Mouse (Mus musculus) heart, adult 2 months (tissue): ENCODE results near the gene Maml1. TPM values are rescaled to one million over a fixed set of nuclear protein-coding genes. Genes with fewer than 3 reads are reported as not detected.

Experiments used
- DNase-seq, 2 experiments: peaks; one replicate each; pipeline ENCODE4 v3.0.0; 2021
- H3K27ac ChIP-seq: fragments of 200-600 bp; 2 replicates; pipeline ENCODE4 v1.8.1; 2022
- H3K27me3 ChIP-seq: fragments of 200-500 bp; 2 replicates; pipeline ENCODE4 v1.6.1; 2012; ENCODE audit warnings: mild to moderate bottlenecking, low read length, inconsistent platforms, mixed read lengths; ENCODE audit not compliant: control insufficient read depth, insufficient read depth
- H3K36me3 ChIP-seq: fragments of 200-500 bp; 2 replicates; pipeline ENCODE4 v1.6.1; 2012; ENCODE audit warnings: low read length, inconsistent platforms; ENCODE audit not compliant: control insufficient read depth, insufficient read depth
- H3K4me1 ChIP-seq: fragments of 200-500 bp; 2 replicates; pipeline ENCODE4 v1.6.1; 2011; ENCODE audit warnings: low read length; ENCODE audit not compliant: control insufficient read depth, insufficient read depth
- H3K4me3 ChIP-seq: fragments of 200-600 bp; 2 replicates; pipeline ENCODE4 v1.8.1; 2022
- H3K79me2 ChIP-seq: fragments of 200-500 bp; replicated peaks from 2 replicates; pipeline ENCODE4 v1.6.1; 2012; ENCODE audit warnings: mild to moderate bottlenecking, inconsistent platforms, low read length, moderate library complexity, mixed read lengths; ENCODE audit not compliant: control insufficient read depth, insufficient read depth
- H3K9ac ChIP-seq: fragments of 200-500 bp; 2 replicates; pipeline ENCODE4 v1.6.1; 2012; ENCODE audit warnings: low read depth, mild to moderate bottlenecking, control low read depth, inconsistent platforms, low read length, mixed read lengths
- CTCF ChIP-seq: fragments of 200-600 bp; IDR thresholded peaks from 2 replicates; pipeline ENCODE4 v1.8.1; 2022; ENCODE audit warnings: antibody characterized with exemption, mild to moderate bottlenecking, moderate library complexity
- EP300 ChIP-seq: fragments of 200-500 bp; IDR thresholded peaks from 2 replicates; pipeline ENCODE4 v1.6.1; 2011; ENCODE audit warnings: low read depth, low read length, control low read depth; ENCODE audit not compliant: insufficient read depth
- POLR2A ChIP-seq: fragments of 200-500 bp; IDR thresholded peaks from 2 replicates; pipeline ENCODE4 v1.6.1; 2011; ENCODE audit warnings: mild to moderate bottlenecking, low read depth, low read length, control low read depth; ENCODE audit not compliant: insufficient read depth
- WGBS: fragments of 180-500 bp; shearing (Covaris S2); methylation state at CpG from one replicate; pipeline ENCODE4 v1.1.7; 2018; 5-methylcytosine and 5-hydroxymethylcytosine counted together
- intact Hi-C: fragments of 180-260 bp; cut with DNase I; formaldehyde crosslinking; loops from one replicate; pipeline ENCODE4 v1.15.1; 2025
- polyA plus RNA-seq: library from polyadenylated mRNA; depleted of rRNA; stranded (reverse); fragments of >200 nt; gene quantifications from 2 replicates; pipeline ENCODE4 v1.2.3, GENCODE M21; 2012
- total RNA-seq, 2 experiments: library from RNA; stranded (reverse); gene quantifications; 2 replicates each; pipeline ENCODE4 v1.2.3; 2021

The Maml1 gene
- total and polyA plus RNA-seq, 3 experiments: 6.6 to 10.7 (median 9.7) TPM

- peak overlapping the region; percentile 12; the same call in 1 of the 2 replicates for H3K27ac ChIP-seq
- H3K4me3 ChIP-seq: no peak overlapping the region
These were observed 62.7 kb downstream of the Maml1 start for GRCm38 (mm10) chr11:50229252-50229910.

DNA sequence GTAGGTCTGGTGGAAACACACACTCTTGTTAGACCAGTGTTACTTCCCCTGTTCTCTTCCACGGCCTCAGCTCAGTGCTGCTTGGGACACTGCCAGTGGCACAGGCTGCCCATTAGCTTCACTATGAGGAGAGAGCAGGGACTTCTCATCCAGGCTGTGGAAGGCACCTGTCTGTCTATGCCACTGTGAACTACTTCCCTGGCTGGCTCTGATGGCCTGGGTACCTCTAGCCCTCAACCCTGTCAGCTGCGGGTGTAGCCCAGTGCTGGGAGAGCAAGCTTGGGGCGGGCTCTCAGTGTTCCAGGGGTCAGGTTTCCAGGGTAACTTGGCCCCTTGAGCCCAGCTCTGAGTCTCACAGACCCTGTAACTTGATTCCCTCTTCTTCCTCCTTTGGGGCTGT, 63.3 kb downstream of the Maml1 start:
- DNase-seq: no peak
- no peak for TF ChIP-seq CTCF
- no peak for TF ChIP-seq EP300
- no peak for TF ChIP-seq POLR2A
- Histone ChIP-seq H3K4me3 (no peak overlapping the region), H3K9ac (no peak overlapping the region; the same call in 1 of the 2 replicates), H3K4me1 (peaks cover 29% of the 10 kb centered on the region), H3K36me3 (no peaks in the 10 kb centered on the region), H3K27ac (no peak overlapping the region; the same call in 1 of the 2 replicates), H3K79me2 (no peaks in the 10 kb centered on the region), H3K27me3 (no peaks in the 10 kb centered on the region)
- WGBS: 43% methylated on average over 3 of the region's 3 CpGs
- intact Hi-C loops: loop anchor here (10.0 kb wide), 1 partner anchor 244 kb away; no protein-coding TSS in a partner anchor

More at GRCm38 (mm10) chr11:50229252-50229910, 62.7 kb downstream of the Maml1 start:
- 55% methylated on average over 7 of the region's 7 CpGs for WGBS
- Histone ChIP-seq H3K79me2 (no peaks in the 10 kb centered on the region), H3K9ac (no peak overlapping the region; the same call in 1 of the 2 replicates), H3K36me3 (no peaks in the 10 kb centered on the region), H3K27me3 (no peaks in the 10 kb centered on the region), H3K4me1 (peaks cover 28% of the 10 kb centered on the region)
- intact Hi-C loops: loop anchor here (10.0 kb wide), 1 partner anchor 245 kb away; no protein-coding TSS in a partner anchor
- no peak for DNase-seq
- TF ChIP-seq EP300 (no peak), POLR2A (no peak), CTCF (no peak)

DNA sequence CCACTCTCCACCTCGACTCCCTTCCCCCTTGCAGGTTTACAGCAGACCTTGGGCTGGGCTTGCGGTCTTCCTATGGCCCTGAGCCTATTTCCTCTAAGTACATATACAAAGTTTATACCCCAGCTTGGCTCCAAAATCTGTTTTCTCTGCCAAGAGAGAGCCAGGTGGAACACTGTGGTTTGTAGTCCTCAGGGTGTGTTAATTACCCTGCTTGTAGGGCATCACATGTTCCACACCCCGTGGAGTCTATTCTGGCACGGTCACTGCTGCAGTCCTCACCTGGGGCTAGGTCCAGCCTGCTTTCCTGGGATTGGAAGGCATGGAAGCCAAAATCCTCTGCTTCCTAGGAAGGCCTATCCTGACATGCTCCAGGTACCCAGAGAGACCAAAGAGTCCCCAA, 64.4 kb downstream of the Maml1 start:
- TF ChIP-seq CTCF: no peak
- TF ChIP-seq EP300: no peak
- TF ChIP-seq POLR2A: no peak
- peak overlapping the region; percentile 85; the same call in 1 of the 2 replicates for H3K27ac ChIP-seq
- no peak overlapping the region for H3K4me3 ChIP-seq
- intact Hi-C loops: loop anchor here (2.0 to 10.0 kb wide), 2 partner anchors 53 to 243 kb away; partner anchors contain the start of gene Mrnip
- H3K4me1 ChIP-seq: peaks cover 29% of the 10 kb centered on the region
- no peaks in the 10 kb centered on the region for H3K79me2 ChIP-seq
- H3K36me3 ChIP-seq: no peaks in the 10 kb centered on the region
- no peak overlapping the region for H3K9ac ChIP-seq
- no peak for DNase-seq
- H3K27me3 ChIP-seq: no peaks in the 10 kb centered on the region
- 67% methylated on average over 4 of the region's 4 CpGs for WGBS

DNA sequence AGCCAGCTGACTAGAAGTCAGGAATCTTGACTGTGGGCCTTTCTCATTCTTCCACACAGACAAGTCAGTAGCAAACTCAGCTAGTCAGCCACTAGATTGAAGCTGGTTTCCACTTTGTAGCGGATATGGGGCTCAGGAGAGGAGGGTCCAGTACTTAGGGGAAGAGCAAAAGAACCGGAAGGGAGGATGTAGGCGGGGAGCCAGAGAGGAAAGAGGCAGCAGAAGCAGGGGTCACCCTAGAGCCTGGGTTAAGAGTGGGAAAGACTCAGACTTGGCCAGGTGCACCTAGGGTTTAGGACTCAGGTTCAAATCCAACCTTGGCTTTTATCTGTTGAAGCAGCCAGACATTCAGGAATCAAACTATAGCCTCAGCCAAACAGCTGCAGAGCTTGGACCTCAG, 64.9 kb downstream of the Maml1 start:
- H3K4me3 ChIP-seq: no peak overlapping the region; the same call in 1 of the 2 replicates
- H3K36me3 ChIP-seq: no peaks in the 10 kb centered on the region
- intact Hi-C loops: loop anchor here (2.0 to 10.0 kb wide), 2 partner anchors 52 to 242 kb away; partner anchors contain the start of gene Mrnip
- TF ChIP-seq CTCF (no peak), POLR2A (0 out of 2 replicates have a peak, but pooled peaks have one; percentile 37), EP300 (no peak)
- peaks cover 29% of the 10 kb centered on the region for H3K4me1 ChIP-seq
- H3K79me2 ChIP-seq: no peaks in the 10 kb centered on the region
- H3K27ac ChIP-seq: peak overlapping the region; percentile 85
- DNase-seq: no peak
- H3K9ac ChIP-seq: 0 out of 2 replicates have a peak overlapping the region, but pooled peaks have one; percentile 5
- no peaks in the 10 kb centered on the region for H3K27me3 ChIP-seq
- WGBS: 55% methylated on average over 3 of the region's 3 CpGs

DNA sequence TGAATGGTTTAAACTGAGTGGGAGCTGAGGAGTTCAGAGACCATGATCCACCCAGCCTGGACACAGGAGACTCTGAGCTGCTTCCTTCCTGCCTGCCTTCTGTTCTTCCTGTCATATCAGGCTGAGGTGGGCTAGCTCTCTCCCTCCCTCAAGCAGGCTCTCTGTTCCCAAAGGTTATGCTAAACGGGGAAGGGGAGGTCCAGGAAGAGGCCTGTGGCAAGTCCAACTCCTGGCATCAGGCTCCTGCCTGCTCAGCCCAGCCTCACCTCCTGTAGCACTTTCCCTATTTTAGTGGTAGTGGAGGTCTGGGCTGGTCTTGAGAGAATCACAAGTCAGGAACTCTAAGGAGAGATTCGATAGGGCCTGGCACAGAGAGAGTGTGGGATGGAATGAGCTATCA, 65.7 kb downstream of the Maml1 start:
- H3K36me3 ChIP-seq: no peaks in the 10 kb centered on the region
- no peaks in the 10 kb centered on the region for H3K27me3 ChIP-seq
- H3K4me1 ChIP-seq: peaks cover 29% of the 10 kb centered on the region
- peak overlapping the region; percentile 91 for H3K9ac ChIP-seq
- no peaks in the 10 kb centered on the region for H3K79me2 ChIP-seq
- peak overlapping the region; percentile 85 for H3K27ac ChIP-seq
- intact Hi-C loops: loop anchor here (2.0 to 10.0 kb wide), 2 partner anchors 52 to 242 kb away; partner anchors contain the start of gene Mrnip
- peak overlapping the region; percentile 70 for H3K4me3 ChIP-seq
- DNase-seq: no peak
- no peak for TF ChIP-seq EP300
- WGBS: 17% methylated on average over 2 of the region's 2 CpGs
